9 mouse cellular contexts compared by ENCODE assay signal in genomic region chr7:38267006-38267680, GRCm38 (mm10). TPM values are rescaled to one million over a fixed set of nuclear protein-coding genes. Genes with fewer than 3 reads are reported as not detected.
DNase-seq lines count a peak whose midpoint lies in the region; ATAC-seq and TF ChIP-seq lines count a peak whose summit lies in the region.
"Had no signal": no experiment of that assay in that cellular context is flagged by ENCODE, and none has a peak within 500 bp of the region (broad histone marks: within the 10 kb centered on the region; RNA-seq: fewer than 3 reads in every experiment).

No protein-coding gene starts in this region.

- peak; percentile 80 for TF ChIP-seq CTCF in heart, postnatal 0 days (IDR thresholded peaks at IDR 0.05; ENCODE audit: low read depth)

- H3K4me3 ChIP-seq in forebrain, embryonic 14.5 days (ENCODE audit: low read depth, low read length) = no peak overlapping the region
- H3K4me3 ChIP-seq in forebrain, embryonic 12.5 days (replicated peaks) = no peak overlapping the region
- no peak overlapping the region for H3K4me3 ChIP-seq in heart, postnatal 0 days (ENCODE audit: low read depth, low read length)
- H3K4me3 ChIP-seq: neural tube, embryonic 12.5 days had no signal

- H3K27me3 ChIP-seq in forebrain, embryonic 14.5 days (replicated peaks; ENCODE audit: control insufficient read depth, insufficient read depth, low read length) = no peaks in the 10 kb centered on the region
- no peaks in the 10 kb centered on the region for H3K27me3 ChIP-seq in forebrain, embryonic 12.5 days
- no peaks in the 10 kb centered on the region for H3K27me3 ChIP-seq in heart, postnatal 0 days (ENCODE audit: control insufficient read depth, insufficient read depth, low read length)
- H3K27me3 ChIP-seq: neural tube, embryonic 12.5 days had no signal

- H3K4me2 ChIP-seq in forebrain, embryonic 14.5 days (ENCODE audit: low read length) = no peak overlapping the region
- H3K4me2 ChIP-seq in forebrain, embryonic 12.5 days = no peak overlapping the region
- H3K4me2 ChIP-seq in heart, postnatal 0 days (ENCODE audit: low read depth, low read length) = no peak overlapping the region
- H3K4me2 ChIP-seq: neural tube, embryonic 12.5 days had no signal

- H3K27ac ChIP-seq in forebrain, embryonic 14.5 days (ENCODE audit: low read depth, low read length) = no peak overlapping the region
- H3K27ac ChIP-seq in forebrain, embryonic 12.5 days = no peak overlapping the region
- no peak overlapping the region for H3K27ac ChIP-seq in heart, postnatal 0 days (ENCODE audit: low read depth)
- H3K27ac ChIP-seq: neural tube, embryonic 12.5 days had no signal

- H3K9me3 ChIP-seq in forebrain, embryonic 14.5 days (replicated peaks; ENCODE audit: control insufficient read depth, low read length) = no peaks in the 10 kb centered on the region
- no peaks in the 10 kb centered on the region for H3K9me3 ChIP-seq in forebrain, embryonic 12.5 days
- no peaks in the 10 kb centered on the region for H3K9me3 ChIP-seq in heart, postnatal 0 days (replicated peaks; ENCODE audit: control insufficient read depth, low read length)
- H3K9me3 ChIP-seq: neural tube, embryonic 12.5 days had no signal

- no peak for TF ChIP-seq EP300 in heart, postnatal 0 days (IDR thresholded peaks at IDR 0.05; ENCODE audit: low read depth)

- peaks cover 62% of the 10 kb centered on the region for H3K36me3 ChIP-seq in forebrain, embryonic 14.5 days (ENCODE audit: control insufficient read depth, insufficient read depth, low read length)
- peaks cover 67% of the 10 kb centered on the region for H3K36me3 ChIP-seq in forebrain, embryonic 12.5 days (replicated peaks)
- peaks cover 63% of the 10 kb centered on the region for H3K36me3 ChIP-seq in heart, postnatal 0 days (replicated peaks; ENCODE audit: control insufficient read depth, insufficient read depth, low read length)

- H3K9ac ChIP-seq in forebrain, embryonic 14.5 days (ENCODE audit: low read length) = no peak overlapping the region
- no peak overlapping the region for H3K9ac ChIP-seq in forebrain, embryonic 12.5 days
- no peak overlapping the region for H3K9ac ChIP-seq in heart, postnatal 0 days (replicated peaks; ENCODE audit: low read depth, low read length)
- H3K9ac ChIP-seq: neural tube, embryonic 12.5 days had no signal

- ATAC-seq in forebrain, embryonic 14.5 days = no peak
- no peak for ATAC-seq in forebrain, embryonic 12.5 days (ENCODE audit: low FRiP score)
- peak; percentile 67 for ATAC-seq in heart, postnatal 0 days (ENCODE audit: insufficient read depth, low read depth)

- peaks cover 13% of the 10 kb centered on the region for H3K4me1 ChIP-seq in forebrain, embryonic 14.5 days (ENCODE audit: control insufficient read depth, insufficient read depth, low read length)
- H3K4me1 ChIP-seq in forebrain, embryonic 12.5 days = peaks cover 16% of the 10 kb centered on the region
- H3K4me1 ChIP-seq in heart, postnatal 0 days (ENCODE audit: control insufficient read depth, insufficient read depth) = peaks cover 16% of the 10 kb centered on the region

- peak; percentile 59 for DNase-seq in forebrain, embryonic 14.5 days (ENCODE audit: low spot score)
- DNase-seq in spleen, postnatal 36 days (ENCODE audit: low spot score in 2 of 2) = peak; percentile 6 to 29
- DNase-seq in spleen, postnatal 4 days (ENCODE audit: low spot score in 2 of 2) = no peak
- peak; percentile 80 for DNase-seq in cerebellum, adult 9-10 months
- peak; percentile 71 for DNase-seq in heart, postnatal 0 days (ENCODE audit: low spot score)
- peak; percentile 14 to 20 for DNase-seq in lung, adult 18-20 months
- DNase-seq in right cerebral cortex, postnatal 4 days = peak; percentile 30

- WGBS in forebrain, embryonic 14.5 days = 88% methylated on average over 8 of the region's 8 CpGs
- 87% methylated on average over 8 of the region's 8 CpGs for WGBS in forebrain, embryonic 12.5 days
- 85% methylated on average over 8 of the region's 8 CpGs for WGBS in heart, postnatal 0 days

RNA-seq across cellular contexts. Expression of gene Pop4, which starts 4.1 kb away (rescaled TPM):
- polyA plus RNA-seq in forebrain, embryonic 14.5 days (2014; fragmentation: Nextera tagmentation; extraction: Ambion mirVana) = 113 and 117 TPM in 2 replicates
- 94.3 and 94.5 TPM in 2 replicates for polyA plus RNA-seq in forebrain, embryonic 12.5 days (2016; fragmentation: Nextera tagmentation; extraction: Ambion mirVana)
- 27.7 and 29.2 TPM in 2 replicates for total RNA-seq in heart, postnatal 0 days (2014; rRNA removed; ENCODE audit: low replicate concordance)
- polyA plus RNA-seq in heart, postnatal 0 days (2015; fragmentation: Nextera tagmentation; extraction: Ambion mirVana) = 26.3 TPM in 2 replicates

RNA-seq across cellular contexts. Expression of gene Plekhf1, which starts 39.3 kb away (rescaled TPM):
- 0.80 and 0.81 TPM in 2 replicates for polyA plus RNA-seq in forebrain, embryonic 14.5 days (2014; fragmentation: Nextera tagmentation; extraction: Ambion mirVana)
- polyA plus RNA-seq in forebrain, embryonic 12.5 days (2016; fragmentation: Nextera tagmentation; extraction: Ambion mirVana) = 1.3 and 1.4 TPM in 2 replicates
- total RNA-seq in heart, postnatal 0 days (2014; rRNA removed; ENCODE audit: low replicate concordance) = 6.3 and 17.5 TPM in 2 replicates
- polyA plus RNA-seq in heart, postnatal 0 days (2015; fragmentation: Nextera tagmentation; extraction: Ambion mirVana) = 6.6 and 8.6 TPM in 2 replicates

Comparison
In these comparisons a context has a peak if more than half of its experiments do, and no peak if none do; other contexts are left out.
1. DNase-seq: peak in forebrain, embryonic 14.5 days (single experiment), spleen, postnatal 36 days (2 of 2), cerebellum, adult 9-10 months (single experiment), heart, postnatal 0 days (single experiment), lung, adult 18-20 months (2 of 2) and right cerebral cortex, postnatal 4 days (single experiment); none in spleen, postnatal 4 days (0 of 2).